Mouse (Mus musculus): ENCODE data around the gene Snx7.

GRCm38 (mm10) chr3:117732661-117733060 is 136.1 kb downstream of the Snx7 start:
- TF ChIP-seq POLR2A (IDR thresholded peaks at IDR 0.05; ENCODE audit: control insufficient read depth, extremely low read depth, insufficient read depth, low read length, poor library complexity) = no peak
- no peak for TF ChIP-seq CTCF (IDR thresholded peaks at IDR 0.05; ENCODE audit: borderline replicate concordance, control insufficient read depth, extremely low read depth, insufficient read depth, low read length, poor library complexity)
